Mouse (Mus musculus): ENCODE measurements at regions not wholly inside any gene's neighbourhood (a gene's known extent, or its start where the extent isn't known, plus 50 kb on each side); places are given as distances from the start of the nearest gene placed in this dataset.
"Not testable (repeated sequence)": the region's sequence is repeated elsewhere in the genome, so short reads cannot be mapped to it uniquely, and the experiment has no call there.

- ATAC-seq (replicated peaks; ENCODE audit: insufficient number of reproducible peaks, low FRiP score, low TSS enrichment, poor library complexity, severe bottlenecking): no peak
These were observed 252.9 kb downstream of the Etnk1 start for GRCm38 (mm10) chr6:143419872-143420271.

- no peak for ATAC-seq (replicated peaks; ENCODE audit: insufficient number of reproducible peaks, low FRiP score, low TSS enrichment, poor library complexity, severe bottlenecking)
These were observed 256.0 kb downstream of the Etnk1 start for GRCm38 (mm10) chr6:143423026-143423425.

GRCm38 (mm10) chr6:143425182-143425829 is 258.3 kb downstream of the Etnk1 start:
- no peak for ATAC-seq (replicated peaks; ENCODE audit: insufficient number of reproducible peaks, low FRiP score, low TSS enrichment, poor library complexity, severe bottlenecking)

- no peak for ATAC-seq (replicated peaks; ENCODE audit: insufficient number of reproducible peaks, low FRiP score, low TSS enrichment, poor library complexity, severe bottlenecking)
These were observed 265.0 kb downstream of the Etnk1 start for GRCm38 (mm10) chr6:143431896-143432450.

GRCm38 (mm10) chr6:143437367-143438271 is 270.6 kb downstream of the Etnk1 start:
- ATAC-seq (replicated peaks; ENCODE audit: insufficient number of reproducible peaks, low FRiP score, low TSS enrichment, poor library complexity, severe bottlenecking): no peak

GRCm38 (mm10) chr6:143438272-143438591 is 271.2 kb downstream of the Etnk1 start:
- ATAC-seq (replicated peaks; ENCODE audit: insufficient number of reproducible peaks, low FRiP score, low TSS enrichment, poor library complexity, severe bottlenecking): no peak

- no peak for ATAC-seq (replicated peaks; ENCODE audit: insufficient number of reproducible peaks, low FRiP score, low TSS enrichment, poor library complexity, severe bottlenecking)
These were observed 272.5 kb downstream of the Etnk1 start for GRCm38 (mm10) chr6:143439484-143439883.

- no peak for ATAC-seq (replicated peaks; ENCODE audit: insufficient number of reproducible peaks, low FRiP score, low TSS enrichment, poor library complexity, severe bottlenecking)
These were observed 273.4 kb downstream of the Etnk1 start for GRCm38 (mm10) chr6:143440237-143440950.

GRCm38 (mm10) chr6:143442361-143442760 is 275.3 kb downstream of the Etnk1 start:
- no peak for ATAC-seq (replicated peaks; ENCODE audit: insufficient number of reproducible peaks, low FRiP score, low TSS enrichment, poor library complexity, severe bottlenecking)

- no peak for ATAC-seq (replicated peaks; ENCODE audit: insufficient number of reproducible peaks, low FRiP score, low TSS enrichment, poor library complexity, severe bottlenecking)
These were observed 276.4 kb downstream of the Etnk1 start for GRCm38 (mm10) chr6:143443446-143443845.

GRCm38 (mm10) chr6:143444782-143445181 is 277.8 kb downstream of the Etnk1 start:
- ATAC-seq (replicated peaks; ENCODE audit: insufficient number of reproducible peaks, low FRiP score, low TSS enrichment, poor library complexity, severe bottlenecking): no peak

GRCm38 (mm10) chr6:143445834-143446552 is 279.0 kb downstream of the Etnk1 start:
- no peak for ATAC-seq (replicated peaks; ENCODE audit: insufficient number of reproducible peaks, low FRiP score, low TSS enrichment, poor library complexity, severe bottlenecking)

- no peak for ATAC-seq (replicated peaks; ENCODE audit: insufficient number of reproducible peaks, low FRiP score, low TSS enrichment, poor library complexity, severe bottlenecking)
These were observed 280.0 kb downstream of the Etnk1 start for GRCm38 (mm10) chr6:143447060-143447459.

- no peak for ATAC-seq (replicated peaks; ENCODE audit: insufficient number of reproducible peaks, low FRiP score, low TSS enrichment, poor library complexity, severe bottlenecking)
These were observed 282.1 kb downstream of the Etnk1 start for GRCm38 (mm10) chr6:143449071-143449470.

- no peak for ATAC-seq (replicated peaks; ENCODE audit: insufficient number of reproducible peaks, low FRiP score, low TSS enrichment, poor library complexity, severe bottlenecking)
These were observed 284.8 kb downstream of the Etnk1 start for GRCm38 (mm10) chr6:143451869-143452268.

GRCm38 (mm10) chr6:143454695-143455218 is 287.7 kb downstream of the Etnk1 start:
- no peak for ATAC-seq (replicated peaks; ENCODE audit: insufficient number of reproducible peaks, low FRiP score, low TSS enrichment, poor library complexity, severe bottlenecking)

- no peak for ATAC-seq (replicated peaks; ENCODE audit: insufficient number of reproducible peaks, low FRiP score, low TSS enrichment, poor library complexity, severe bottlenecking)
These were observed 298.0 kb downstream of the Etnk1 start for GRCm38 (mm10) chr6:143464907-143465537.

- ATAC-seq (replicated peaks; ENCODE audit: insufficient number of reproducible peaks, low FRiP score, low TSS enrichment, poor library complexity, severe bottlenecking): not testable (repeated sequence)
These were observed 305.7 kb downstream of the Etnk1 start for GRCm38 (mm10) chr6:143472676-143473075.

Data from monocyte, adult 5-6 weeks (primary cell).